Mouse (Mus musculus): ENCODE results near the gene Olfr1020. TPM values are rescaled to one million over a fixed set of nuclear protein-coding genes. Genes with fewer than 3 reads are reported as not detected.

Gene Olfr1020
- polyA plus RNA-seq (2014; fragmentation: Illumina TruSeq; extraction: RNeasy Lipid Tissue Mini Kit (QIAGEN cat#74804); ENCODE audit: low read depth, low replicate concordance) = not detected

GRCm38 (mm10) chr2:85846730-85847129 is at the start of gene Olfr1020:
TSS of gene Olfr1020 (plus strand) at chr2:85847030.

GRCm38 (mm10) chr2:85802444-85802843 is 44.4 kb upstream of the Olfr1020 start, which contains the start of gene Olfr1016:
TSS of gene Olfr1016 (minus strand) at chr2:85802544.

GRCm38 (mm10) chr2:85818179-85818578 is 28.7 kb upstream of the Olfr1020 start, which contains the start of gene Olfr1018:
TSS of gene Olfr1018 (plus strand) at chr2:85818479.

GRCm38 (mm10) chr2:85845383-85845782 is 1.4 kb upstream of the Olfr1020 start, which contains the start of gene Olfr1019:
TSS of gene Olfr1019 (minus strand) at chr2:85845483.

GRCm38 (mm10) chr2:85868294-85868693 is 21.5 kb downstream of the Olfr1020 start, which contains the start of gene Olfr1022:
TSS of gene Olfr1022 (plus strand) at chr2:85868594.

GRCm38 (mm10) chr2:85885340-85885739 is 38.5 kb downstream of the Olfr1020 start, which contains the start of gene Olfr1023:
TSS of gene Olfr1023 (plus strand) at chr2:85885640.

Other genes starting within 250 kb of the Olfr1020 start
- not detected for gene Olfr1000, start 235.1 kb upstream of the Olfr1020 start, polyA plus RNA-seq (2014; fragmentation: Illumina TruSeq; extraction: RNeasy Lipid Tissue Mini Kit (QIAGEN cat#74804); ENCODE audit: low read depth, low replicate concordance)
- gene Olfr1002, start 196.3 kb upstream of the Olfr1020 start, polyA plus RNA-seq (2014; fragmentation: Illumina TruSeq; extraction: RNeasy Lipid Tissue Mini Kit (QIAGEN cat#74804); ENCODE audit: low read depth, low replicate concordance) = not detected
- not detected for gene Olfr154, start 182.6 kb upstream of the Olfr1020 start, polyA plus RNA-seq (2014; fragmentation: Illumina TruSeq; extraction: RNeasy Lipid Tissue Mini Kit (QIAGEN cat#74804); ENCODE audit: low read depth, low replicate concordance)
- gene Olfr1006, start 168.3 kb upstream of the Olfr1020 start, polyA plus RNA-seq (2014; fragmentation: Illumina TruSeq; extraction: RNeasy Lipid Tissue Mini Kit (QIAGEN cat#74804); ENCODE audit: low read depth, low replicate concordance) = not detected
- not detected for gene Olfr1008, start 157.6 kb upstream of the Olfr1020 start, polyA plus RNA-seq (2014; fragmentation: Illumina TruSeq; extraction: RNeasy Lipid Tissue Mini Kit (QIAGEN cat#74804); ENCODE audit: low read depth, low replicate concordance)
- gene Olfr1009, start 131.6 kb upstream of the Olfr1020 start, polyA plus RNA-seq (2014; fragmentation: Illumina TruSeq; extraction: RNeasy Lipid Tissue Mini Kit (QIAGEN cat#74804); ENCODE audit: low read depth, low replicate concordance) = not detected
- gene Olfr1012, start 84.3 kb upstream of the Olfr1020 start, polyA plus RNA-seq (2014; fragmentation: Illumina TruSeq; extraction: RNeasy Lipid Tissue Mini Kit (QIAGEN cat#74804); ENCODE audit: low read depth, low replicate concordance) = not detected
- gene Olfr1013, start 79.9 kb upstream of the Olfr1020 start, polyA plus RNA-seq (2014; fragmentation: Illumina TruSeq; extraction: RNeasy Lipid Tissue Mini Kit (QIAGEN cat#74804); ENCODE audit: low read depth, low replicate concordance) = 0.47 TPM
- gene Olfr1014, start 74.3 kb upstream of the Olfr1020 start, polyA plus RNA-seq (2014; fragmentation: Illumina TruSeq; extraction: RNeasy Lipid Tissue Mini Kit (QIAGEN cat#74804); ENCODE audit: low read depth, low replicate concordance) = not detected
- gene Olfr1015, start 65.0 kb upstream of the Olfr1020 start, polyA plus RNA-seq (2014; fragmentation: Illumina TruSeq; extraction: RNeasy Lipid Tissue Mini Kit (QIAGEN cat#74804); ENCODE audit: low read depth, low replicate concordance) = not detected
- gene Olfr1016, start 44.5 kb upstream of the Olfr1020 start, polyA plus RNA-seq (2014; fragmentation: Illumina TruSeq; extraction: RNeasy Lipid Tissue Mini Kit (QIAGEN cat#74804); ENCODE audit: low read depth, low replicate concordance) = not detected
- not detected for gene Olfr1018, start 28.6 kb upstream of the Olfr1020 start, polyA plus RNA-seq (2014; fragmentation: Illumina TruSeq; extraction: RNeasy Lipid Tissue Mini Kit (QIAGEN cat#74804); ENCODE audit: low read depth, low replicate concordance)
- not detected for gene Olfr1019, start 1.5 kb upstream of the Olfr1020 start, polyA plus RNA-seq (2014; fragmentation: Illumina TruSeq; extraction: RNeasy Lipid Tissue Mini Kit (QIAGEN cat#74804); ENCODE audit: low read depth, low replicate concordance)
- not detected for gene Olfr1022, start 21.6 kb downstream of the Olfr1020 start, polyA plus RNA-seq (2014; fragmentation: Illumina TruSeq; extraction: RNeasy Lipid Tissue Mini Kit (QIAGEN cat#74804); ENCODE audit: low read depth, low replicate concordance)
- not detected for gene Olfr1023, start 38.6 kb downstream of the Olfr1020 start, polyA plus RNA-seq (2014; fragmentation: Illumina TruSeq; extraction: RNeasy Lipid Tissue Mini Kit (QIAGEN cat#74804); ENCODE audit: low read depth, low replicate concordance)
- gene Olfr1024, start 58.0 kb downstream of the Olfr1020 start, polyA plus RNA-seq (2014; fragmentation: Illumina TruSeq; extraction: RNeasy Lipid Tissue Mini Kit (QIAGEN cat#74804); ENCODE audit: low read depth, low replicate concordance) = not detected
- not detected for gene Olfr1025-ps1, start 68.2 kb downstream of the Olfr1020 start, polyA plus RNA-seq (2014; fragmentation: Illumina TruSeq; extraction: RNeasy Lipid Tissue Mini Kit (QIAGEN cat#74804); ENCODE audit: low read depth, low replicate concordance)
- gene Olfr1026, start 74.5 kb downstream of the Olfr1020 start, polyA plus RNA-seq (2014; fragmentation: Illumina TruSeq; extraction: RNeasy Lipid Tissue Mini Kit (QIAGEN cat#74804); ENCODE audit: low read depth, low replicate concordance) = not detected
- gene Olfr1028, start 103.4 kb downstream of the Olfr1020 start, polyA plus RNA-seq (2014; fragmentation: Illumina TruSeq; extraction: RNeasy Lipid Tissue Mini Kit (QIAGEN cat#74804); ENCODE audit: low read depth, low replicate concordance) = not detected
- 0.17 TPM for gene Olfr1029, start 126.9 kb downstream of the Olfr1020 start, polyA plus RNA-seq (2014; fragmentation: Illumina TruSeq; extraction: RNeasy Lipid Tissue Mini Kit (QIAGEN cat#74804); ENCODE audit: low read depth, low replicate concordance)
- gene Olfr1030, start 132.2 kb downstream of the Olfr1020 start, polyA plus RNA-seq (2014; fragmentation: Illumina TruSeq; extraction: RNeasy Lipid Tissue Mini Kit (QIAGEN cat#74804); ENCODE audit: low read depth, low replicate concordance) = not detected
- not detected for gene Olfr1031, start 143.3 kb downstream of the Olfr1020 start, polyA plus RNA-seq (2014; fragmentation: Illumina TruSeq; extraction: RNeasy Lipid Tissue Mini Kit (QIAGEN cat#74804); ENCODE audit: low read depth, low replicate concordance)
- gene Olfr1032, start 158.5 kb downstream of the Olfr1020 start, polyA plus RNA-seq (2014; fragmentation: Illumina TruSeq; extraction: RNeasy Lipid Tissue Mini Kit (QIAGEN cat#74804); ENCODE audit: low read depth, low replicate concordance) = not detected
- 12.2 TPM for gene Olfr1033, start 173.6 kb downstream of the Olfr1020 start, polyA plus RNA-seq (2014; fragmentation: Illumina TruSeq; extraction: RNeasy Lipid Tissue Mini Kit (QIAGEN cat#74804); ENCODE audit: low read depth, low replicate concordance)
- gene Olfr1034, start 198.8 kb downstream of the Olfr1020 start, polyA plus RNA-seq (2014; fragmentation: Illumina TruSeq; extraction: RNeasy Lipid Tissue Mini Kit (QIAGEN cat#74804); ENCODE audit: low read depth, low replicate concordance) = 2.3 TPM
- gene Olfr1036, start 227.0 kb downstream of the Olfr1020 start, polyA plus RNA-seq (2014; fragmentation: Illumina TruSeq; extraction: RNeasy Lipid Tissue Mini Kit (QIAGEN cat#74804); ENCODE audit: low read depth, low replicate concordance) = not detected
- gene Olfr1037, start 240.4 kb downstream of the Olfr1020 start, polyA plus RNA-seq (2014; fragmentation: Illumina TruSeq; extraction: RNeasy Lipid Tissue Mini Kit (QIAGEN cat#74804); ENCODE audit: low read depth, low replicate concordance) = not detected

All from adrenal gland, adult 10 weeks (tissue).